Mouse (Mus musculus) ES-Bruce4 (cell line): ENCODE results near the gene Dpp8.

Experiments
- CTCF ChIP-seq: IDR thresholded peaks from one replicate; pipeline ENCODE4 v1.8.1; 2011; ENCODE audit warnings: low read depth, low read length
- EP300 ChIP-seq: IDR thresholded peaks from 2 replicates; pipeline ENCODE4 v1.6.1; 2011; ENCODE audit warnings: low read depth, low read length; ENCODE audit not compliant: insufficient read depth
- POLR2A ChIP-seq: IDR thresholded peaks from one replicate; pipeline ENCODE4 v1.8.1; 2011; ENCODE audit warnings: low read length; ENCODE audit not compliant: insufficient read depth

- TF ChIP-seq EP300 (no peak), POLR2A (no peak), CTCF (no peak)
Measured at GRCm38 (mm10) chr9:65049422-65049821, 17.2 kb downstream of the Dpp8 start.
